Mouse (Mus musculus) brown adipose tissue, adult 24 weeks (tissue): ENCODE measurements around the gene Fam20a. TPM values are rescaled to one million over a fixed set of nuclear protein-coding genes. Genes with fewer than 3 reads are reported as not detected.
A peak's percentile ranks its signal among the peaks of the same experiment; 100 is the strongest.

Experiments
- H3K27ac ChIP-seq: fragments of 200-500 bp; replicated peaks from 2 replicates; pipeline ENCODE4 v1.5.1; 2012; ENCODE audit warnings: low read depth, mild to moderate bottlenecking, low read length
- H3K4me1 ChIP-seq: fragments of 200-500 bp; 2 replicates; pipeline ENCODE4 v1.6.1; 2012; ENCODE audit warnings: low read length, mixed read lengths; ENCODE audit not compliant: control insufficient read depth, insufficient read depth, insufficient read length
- H3K4me3 ChIP-seq: fragments of 200-500 bp; 2 replicates; pipeline ENCODE4 v1.5.1; 2012; ENCODE audit warnings: low read depth, mild to moderate bottlenecking, low read length, moderate library complexity; ENCODE audit not compliant: insufficient read depth
- polyA plus RNA-seq: library from polyadenylated mRNA; stranded (reverse); fragments of >200 nt; gene quantifications from 2 replicates; pipeline ENCODE4 v1.2.4, GENCODE M21; 2012; ENCODE audit not compliant: missing spikeins, insufficient read depth, insufficient read length

Gene Fam20a
- polyA plus RNA-seq, 1 experiment, result 2.6 TPM

DNA sequence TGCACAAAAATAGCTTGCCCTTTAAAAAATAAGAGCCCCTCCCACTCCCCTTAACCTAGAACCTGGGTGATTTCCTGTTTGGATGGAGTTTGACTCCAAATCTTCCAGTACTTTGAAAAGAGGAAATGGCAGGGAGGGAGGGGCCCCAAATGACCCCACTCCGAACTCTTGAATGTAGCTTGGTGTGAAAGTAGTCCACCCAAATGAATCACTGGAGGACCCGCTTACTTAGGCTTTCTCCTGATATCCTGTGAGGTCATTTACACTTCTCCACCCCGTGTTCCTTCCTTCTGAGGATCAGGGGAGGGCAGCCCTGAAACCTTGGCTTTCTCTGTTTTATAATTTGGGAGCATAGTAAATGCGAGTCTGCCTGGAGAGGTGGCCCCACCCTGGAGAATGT is 632 bp upstream of the Fam20a start:
- Histone ChIP-seq H3K4me1 (no peaks in the 10 kb centered on the region), H3K4me3 (peak overlapping the region; percentile 73; the same call in 1 of the 2 replicates), H3K27ac (peak overlapping the region; percentile 70)

DNA sequence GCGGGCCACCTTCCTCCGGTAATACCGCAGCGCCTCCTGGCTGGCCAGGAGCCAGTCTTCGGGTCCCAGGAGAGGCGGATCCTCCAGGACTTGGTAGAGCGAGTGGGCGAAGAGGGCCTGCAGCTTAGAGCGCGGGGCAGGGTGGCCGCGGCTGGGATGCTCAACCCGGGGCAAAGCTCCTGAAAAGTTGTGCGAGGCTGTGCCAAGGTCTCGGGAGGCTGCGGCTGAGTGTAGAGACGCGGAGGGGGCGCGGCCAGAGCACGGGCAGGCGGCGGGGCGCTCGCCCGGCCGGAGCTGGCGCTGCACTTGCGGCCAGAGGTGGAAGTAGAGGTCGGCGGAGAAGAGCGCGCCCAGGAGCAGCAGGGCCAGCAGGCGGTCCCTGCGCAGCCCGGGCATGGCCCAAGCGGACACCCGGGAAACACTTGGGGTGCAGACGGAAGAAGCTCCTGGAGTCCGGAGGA is 729 bp downstream of the Fam20a start:
- no peaks in the 10 kb centered on the region for H3K4me1 ChIP-seq
- peak overlapping the region; percentile 73 for H3K4me3 ChIP-seq
- H3K27ac ChIP-seq, result peak overlapping the region; percentile 80

DNA sequence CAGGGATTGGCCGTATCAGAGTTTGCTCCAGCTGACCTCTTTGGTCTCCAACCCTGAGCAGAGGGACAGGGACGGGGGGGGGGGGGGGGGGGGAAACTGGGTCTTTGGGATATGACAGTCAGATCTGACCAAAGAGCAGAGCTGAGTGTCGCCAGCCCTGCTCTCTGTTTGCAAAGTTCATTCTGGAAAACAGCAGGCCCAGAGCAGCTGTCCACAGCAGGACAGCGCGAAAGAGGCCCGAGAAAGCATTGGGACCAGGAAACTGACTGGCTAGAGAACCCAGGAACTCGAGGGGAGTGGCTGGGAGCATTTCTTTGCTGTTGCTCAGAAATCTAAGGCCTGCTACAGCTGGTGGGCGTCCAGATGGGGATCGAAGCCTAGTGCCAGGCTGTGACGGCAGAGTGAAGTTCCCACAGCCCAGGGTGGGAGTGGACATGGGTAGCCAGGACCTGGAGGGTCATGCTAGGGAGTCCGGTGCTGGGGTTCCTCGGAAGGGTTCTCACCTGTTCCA is 1.2 kb downstream of the Fam20a start:
- Histone ChIP-seq H3K4me3 (peak overlapping the region; percentile 73), H3K27ac (peak overlapping the region; percentile 80), H3K4me1 (no peaks in the 10 kb centered on the region)

DNA sequence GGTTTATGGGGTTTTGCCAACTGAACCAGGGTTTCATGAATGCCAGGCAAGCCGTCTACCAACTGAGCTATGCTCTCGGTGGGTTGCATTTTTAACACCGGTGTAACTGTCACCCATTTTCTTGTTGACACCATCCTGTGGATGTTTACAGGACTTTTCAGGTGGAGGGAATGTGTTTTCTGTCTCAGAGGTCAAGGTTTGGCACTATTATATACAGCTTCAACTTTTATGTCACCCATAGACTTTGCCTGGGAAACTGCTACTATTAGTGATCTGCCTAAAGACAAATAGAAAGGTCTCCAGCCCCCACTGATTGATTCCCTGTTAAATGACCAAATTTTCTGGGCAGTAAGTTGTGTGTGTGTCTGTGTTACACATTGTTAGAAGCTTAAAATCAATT is 2.7 kb downstream of the Fam20a start:
- no peak overlapping the region for H3K4me3 ChIP-seq

DNA sequence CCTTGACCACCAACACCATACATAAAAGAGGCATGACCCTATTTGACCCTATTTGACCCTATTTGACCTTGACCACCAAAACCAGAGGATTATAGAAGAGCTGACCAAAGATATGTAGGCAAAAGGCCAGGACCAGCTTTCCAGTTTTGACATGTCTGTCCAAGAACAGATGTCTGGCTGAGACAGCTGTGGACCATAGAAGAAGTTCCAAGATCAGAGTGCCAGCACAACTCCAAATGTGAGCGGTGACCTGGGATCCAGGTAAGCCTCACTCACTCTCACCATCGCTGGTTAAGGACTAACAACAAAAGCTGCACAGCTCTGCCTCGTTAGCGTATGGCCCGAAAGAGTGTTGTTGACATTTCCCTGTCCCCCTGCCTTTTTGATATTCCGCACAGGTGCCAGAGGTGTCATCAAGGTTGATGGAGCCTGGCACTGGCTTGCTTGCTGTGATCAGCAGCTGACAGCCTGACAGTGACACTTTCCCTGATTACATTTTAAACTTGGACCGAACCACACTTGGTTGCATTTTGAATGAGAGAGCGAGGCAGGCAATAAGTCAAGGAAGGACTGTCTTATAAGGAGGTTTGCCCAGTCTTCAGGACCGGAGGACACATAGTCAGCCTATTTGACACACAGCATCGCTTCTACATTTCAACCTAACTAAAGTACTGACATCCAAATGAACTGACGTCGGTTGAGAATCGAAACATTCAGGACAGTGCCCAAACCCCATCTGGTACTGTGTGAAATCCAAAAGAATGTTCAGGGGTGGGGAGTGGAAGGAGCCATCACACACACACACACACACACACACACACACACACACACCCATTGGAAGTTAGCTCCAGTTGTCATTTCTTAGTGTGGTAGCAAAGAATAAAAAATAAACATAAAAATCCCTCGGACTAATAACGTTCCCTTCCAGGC is 3.8 kb downstream of the Fam20a start:
- Histone ChIP-seq H3K4me3 (no peak overlapping the region), H3K4me1 (no peaks in the 10 kb centered on the region), H3K27ac (no peak overlapping the region)

More for the DNA sequence above, 2.7 kb downstream of the Fam20a start:
- no peaks in the 10 kb centered on the region for H3K4me1 ChIP-seq
- no peak overlapping the region for H3K27ac ChIP-seq

DNA sequence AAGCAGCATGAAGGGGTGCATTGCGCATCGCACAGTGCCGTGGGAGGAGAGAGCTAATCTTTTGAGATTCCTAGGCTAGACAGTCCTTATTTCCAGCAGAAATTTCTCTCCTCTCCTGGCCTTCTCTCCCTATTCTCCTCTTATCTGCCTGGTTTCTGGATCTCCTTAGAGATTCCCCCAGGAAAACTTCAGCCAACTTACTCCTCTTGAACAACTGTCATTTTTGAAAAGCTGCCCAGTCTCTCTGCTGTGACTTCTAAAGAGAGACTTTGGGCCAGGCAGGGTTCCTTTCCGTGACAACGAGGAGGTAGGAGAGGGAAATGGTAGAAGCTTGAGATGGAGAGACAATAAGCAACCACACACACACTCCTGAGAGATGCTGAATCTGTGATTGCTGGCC is 4.6 kb downstream of the Fam20a start:
- Histone ChIP-seq H3K4me3 (no peak overlapping the region), H3K27ac (no peak overlapping the region), H3K4me1 (no peaks in the 10 kb centered on the region)

DNA sequence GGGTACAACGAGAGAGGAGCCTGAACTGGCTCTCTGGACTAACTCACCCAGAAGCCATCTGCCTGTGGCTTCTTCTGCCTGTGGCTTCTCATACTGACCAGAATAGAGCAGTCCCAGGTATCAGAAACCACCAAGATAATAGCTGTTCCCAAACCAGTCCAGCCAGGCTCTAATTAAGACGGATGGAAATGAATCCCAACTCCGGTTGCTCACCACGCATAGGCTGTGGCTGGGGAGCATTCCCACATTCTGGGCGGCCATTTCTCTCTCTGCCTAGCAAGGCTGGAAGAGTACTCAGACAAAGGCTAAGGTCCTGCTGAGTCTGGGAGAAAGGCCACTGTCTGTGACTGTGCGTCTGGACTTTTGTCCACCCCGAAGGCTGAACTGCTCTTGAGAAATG is 5.1 kb downstream of the Fam20a start:
- Histone ChIP-seq H3K4me3 (no peak overlapping the region), H3K27ac (no peak overlapping the region), H3K4me1 (no peaks in the 10 kb centered on the region)

DNA sequence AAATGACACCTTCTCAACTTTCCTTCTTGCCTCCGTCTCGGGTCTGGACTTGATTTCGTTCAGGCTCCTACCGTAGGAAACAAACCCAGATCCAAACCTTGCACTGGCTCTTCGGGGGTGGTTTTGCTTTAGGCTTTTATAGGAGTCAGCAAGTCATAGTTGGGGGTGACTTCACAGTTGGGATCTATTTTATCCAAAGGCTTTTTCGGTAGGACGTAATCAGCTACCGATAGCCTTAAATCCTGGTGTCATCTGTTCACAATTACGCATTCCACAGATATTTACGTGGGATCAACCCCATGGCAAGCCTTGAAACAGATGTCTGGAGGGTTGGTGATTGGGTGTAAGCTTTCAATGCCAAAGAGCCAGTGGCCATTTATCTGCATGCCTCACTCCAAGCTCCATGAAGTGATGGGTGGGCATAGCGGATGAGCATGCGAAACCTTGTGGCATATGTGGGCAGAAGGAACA is 6.7 kb downstream of the Fam20a start:
- Histone ChIP-seq H3K4me1 (no peaks in the 10 kb centered on the region), H3K4me3 (no peak overlapping the region), H3K27ac (no peak overlapping the region)

DNA sequence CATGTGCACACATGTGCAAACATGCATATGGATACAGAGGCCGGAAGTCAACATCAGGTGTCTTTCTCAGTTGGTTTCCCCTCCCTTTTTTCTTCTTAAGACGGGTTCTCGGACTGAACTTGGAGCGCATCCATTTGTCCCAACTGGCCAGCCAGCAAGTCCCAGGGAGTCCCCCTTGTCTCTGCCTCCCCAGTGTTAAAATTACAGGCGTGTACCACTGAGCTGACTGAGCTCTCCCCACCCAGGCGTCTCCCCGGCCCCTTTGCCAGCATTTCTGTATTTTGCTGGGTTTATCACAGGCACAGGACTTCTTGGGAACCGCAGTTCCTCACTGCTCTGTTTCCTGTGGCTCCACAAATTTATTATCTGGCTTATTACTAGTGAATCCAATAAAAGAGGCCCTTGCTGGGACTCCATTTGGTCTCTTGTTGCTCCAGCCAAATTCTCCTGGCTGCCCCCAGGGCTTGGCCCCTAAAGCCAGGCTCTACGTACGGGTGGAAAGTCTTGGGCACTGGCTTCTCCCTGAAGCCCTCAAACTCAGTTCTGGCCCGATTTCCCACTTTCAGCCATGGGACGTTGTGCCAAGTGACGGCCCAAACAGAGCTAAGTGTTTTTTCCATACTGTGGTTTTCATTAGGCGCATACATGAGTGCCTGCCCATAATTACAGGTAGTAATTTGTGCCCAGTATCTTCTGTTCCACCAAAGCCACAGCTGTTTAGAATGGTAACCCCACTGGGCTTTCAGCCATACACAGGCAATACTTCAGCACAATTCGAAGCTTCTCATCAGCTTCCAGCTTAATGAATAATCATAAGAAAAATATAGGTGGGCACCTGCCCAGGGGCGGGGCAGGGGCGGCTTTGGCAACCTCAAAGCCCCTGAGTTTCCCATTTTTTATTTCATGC is 7.5 kb downstream of the Fam20a start:
- Histone ChIP-seq H3K4me1 (no peaks in the 10 kb centered on the region), H3K4me3 (no peak overlapping the region), H3K27ac (no peak overlapping the region)

DNA sequence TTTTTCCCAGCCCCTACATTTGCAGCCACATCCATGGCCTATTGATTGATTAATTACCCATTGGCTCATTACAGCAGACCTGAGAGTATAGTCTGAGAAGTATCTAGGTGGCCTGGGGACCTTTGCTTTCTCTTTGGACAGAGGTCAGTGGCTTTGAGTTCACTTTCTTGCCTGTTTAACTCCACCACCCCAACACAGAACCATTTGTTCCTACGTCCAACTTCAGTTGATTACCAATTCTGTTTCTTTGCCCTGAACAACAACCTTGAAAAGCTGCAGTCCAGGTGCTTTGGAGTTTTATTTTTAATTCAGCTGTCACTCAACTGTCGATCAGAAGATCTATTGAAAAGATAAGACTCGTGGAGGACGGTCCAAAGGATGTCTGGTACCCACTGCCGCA is 12.6 kb downstream of the Fam20a start:
- Histone ChIP-seq H3K4me3 (no peak overlapping the region), H3K27ac (no peak overlapping the region), H3K4me1 (0 out of 2 replicates have a peak, but pooled peaks cover 2% of the 10 kb centered on the region)

DNA sequence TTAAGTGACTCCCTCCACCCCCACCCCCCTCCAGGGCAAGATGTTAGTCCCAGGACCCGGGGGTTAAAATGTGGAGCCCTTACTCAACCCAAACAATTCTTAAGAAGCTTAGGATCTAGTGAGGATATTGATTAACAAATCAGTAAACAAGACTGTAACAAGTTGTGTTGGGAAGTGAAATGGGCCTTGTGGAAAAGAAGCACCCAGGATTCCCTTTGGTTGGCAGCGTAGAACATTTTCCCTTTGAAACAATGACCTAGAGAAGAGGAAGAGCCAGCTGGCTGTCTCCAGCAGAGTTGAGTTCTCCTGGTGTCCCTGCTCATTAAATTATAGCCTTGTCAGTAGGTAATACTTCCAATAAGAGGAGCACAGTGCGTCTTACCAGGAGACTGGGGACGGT is 13.3 kb downstream of the Fam20a start:
- H3K4me1 ChIP-seq, result 0 out of 2 replicates have a peak, but pooled peaks cover 2% of the 10 kb centered on the region
- H3K27ac ChIP-seq, result no peak overlapping the region
- no peak overlapping the region for H3K4me3 ChIP-seq

DNA sequence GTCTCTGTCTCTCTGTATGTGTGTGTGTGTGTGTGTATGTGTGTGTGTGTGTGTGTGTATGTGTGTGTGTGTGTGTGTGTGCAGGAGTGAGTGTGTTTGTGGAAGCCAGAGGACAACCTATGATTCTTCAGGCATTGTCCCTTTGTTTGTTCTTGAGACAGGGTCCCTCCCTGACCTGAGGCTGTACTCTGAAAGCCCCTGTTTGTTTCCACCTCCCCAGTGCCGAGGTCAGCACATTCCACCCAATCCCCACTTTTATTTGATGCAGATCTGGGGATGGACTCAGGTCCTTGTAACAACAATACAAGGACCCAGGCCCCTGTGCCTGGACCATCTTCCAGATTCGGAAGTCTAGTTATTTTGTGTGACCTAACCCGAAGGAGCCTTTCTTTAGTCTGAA is 14.6 kb downstream of the Fam20a start:
- H3K27ac ChIP-seq, result no peak overlapping the region
- H3K4me1 ChIP-seq, result peaks cover 2% of the 10 kb centered on the region; the same call in 1 of the 2 replicates

DNA sequence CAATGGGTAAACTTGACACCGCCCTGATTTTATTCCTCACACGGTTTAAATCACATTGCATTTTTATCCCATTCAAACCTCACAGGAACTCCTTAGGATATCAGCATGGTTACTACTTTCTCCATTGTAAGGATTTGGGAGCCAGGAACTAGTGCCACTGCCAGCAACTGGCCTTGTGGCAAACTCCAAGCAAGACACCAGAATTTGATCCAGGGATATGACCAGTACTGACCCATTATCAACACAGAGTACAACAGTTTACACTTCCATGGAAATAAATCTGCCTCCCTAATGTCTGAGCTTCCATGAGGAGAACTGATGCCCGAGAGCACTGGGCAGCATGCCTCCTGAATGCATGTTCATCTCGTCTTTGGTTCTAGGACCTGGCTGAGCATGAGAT is 15.5 kb downstream of the Fam20a start:
- Histone ChIP-seq H3K4me3 (no peak overlapping the region), H3K4me1 (peaks cover 7% of the 10 kb centered on the region; the same call in 1 of the 2 replicates), H3K27ac (no peak overlapping the region)

More for the DNA sequence above, 14.6 kb downstream of the Fam20a start:
- H3K4me3 ChIP-seq, result no peak overlapping the region

DNA sequence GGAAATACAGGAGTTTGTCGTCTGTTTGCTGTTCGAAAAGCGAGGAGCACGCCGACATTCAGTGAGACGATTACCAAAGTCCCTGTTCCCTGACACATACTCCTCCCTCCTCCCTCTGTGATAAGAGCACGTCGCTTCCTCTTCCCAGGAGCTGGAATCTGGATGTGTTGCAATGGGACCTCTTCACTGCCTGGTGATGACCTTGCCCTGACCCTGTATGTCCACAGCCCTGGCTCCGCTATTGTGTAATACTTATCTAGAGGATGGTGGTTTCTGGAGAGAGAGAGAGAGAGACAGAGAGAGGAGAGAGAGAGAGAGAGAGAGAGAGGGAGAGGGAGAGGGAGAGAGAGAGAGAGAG is 16.0 kb downstream of the Fam20a start:
- Histone ChIP-seq H3K4me3 (no peak overlapping the region), H3K4me1 (peaks cover 7% of the 10 kb centered on the region; the same call in 1 of the 2 replicates), H3K27ac (0 out of 2 replicates have a peak overlapping the region, but pooled peaks have one; percentile 14)
